Mouse (Mus musculus) adrenal gland, postnatal 0 days (tissue): ENCODE data around the gene Kin. TPM values are rescaled to one million over a fixed set of nuclear protein-coding genes. Genes with fewer than 3 reads are reported as not detected.

Experiments used
- polyA plus RNA-seq: library from polyadenylated mRNA; unstranded; fragments of >200 nt; fragmentation: Nextera tagmentation; extraction: Ambion mirVana; gene quantifications from 2 replicates; pipeline ENCODE4 v1.2.1, GENCODE M21; 2015

Kin gene
- 17.9 and 29.0 TPM in 2 replicates for polyA plus RNA-seq

GRCm38 (mm10) chr2:10080310-10081010, at the start of gene Kin, which contains the start of gene Atp5c1:
TSS of gene Kin (plus strand) at chr2:10080593.
TSS of gene Atp5c1 (minus strand) at chr2:10080510.

GRCm38 (mm10) chr2:10048461-10048860, 31.9 kb upstream of the Kin start, which contains the start of gene Taf3:
TSS of gene Taf3 (minus strand) at chr2:10048596.

GRCm38 (mm10) chr2:10131296-10131695, 50.9 kb downstream of the Kin start, which contains the start of gene Itih2:
TSS of gene Itih2 (minus strand) at chr2:10131396.

Other genes with a start within 250 kb of the Kin start
- 1.0 TPM in 2 replicates for gene 4930412O13Rik, start 199.3 kb upstream of the Kin start, polyA plus RNA-seq
- 1.9 TPM in 2 replicates for gene 9230102O04Rik, start 191.1 kb upstream of the Kin start, polyA plus RNA-seq
- gene Gata3, start 190.6 kb upstream of the Kin start, polyA plus RNA-seq = 42.3 and 50.0 TPM in 2 replicates
- gene Taf3, start 32.0 kb upstream of the Kin start, polyA plus RNA-seq = 6.2 and 7.7 TPM in 2 replicates
- 673 and 744 TPM in 2 replicates for gene Atp5c1, start 83 bp upstream of the Kin start, polyA plus RNA-seq
- gene Itih2, start 50.8 kb downstream of the Kin start, polyA plus RNA-seq = 24.3 and 24.7 TPM in 2 replicates
- 14.5 and 19.9 TPM in 2 replicates for gene Itih5, start 73.0 kb downstream of the Kin start, polyA plus RNA-seq